Mouse (Mus musculus) layer of hippocampus, adult 11-12 months (tissue): ENCODE data around the gene Dnah1.

Experiments
- DNase-seq: peaks from one replicate; pipeline ENCODE4 v3.0.0; 2022; ENCODE audit warnings: low spot score

The Dnah1 gene

DNA sequence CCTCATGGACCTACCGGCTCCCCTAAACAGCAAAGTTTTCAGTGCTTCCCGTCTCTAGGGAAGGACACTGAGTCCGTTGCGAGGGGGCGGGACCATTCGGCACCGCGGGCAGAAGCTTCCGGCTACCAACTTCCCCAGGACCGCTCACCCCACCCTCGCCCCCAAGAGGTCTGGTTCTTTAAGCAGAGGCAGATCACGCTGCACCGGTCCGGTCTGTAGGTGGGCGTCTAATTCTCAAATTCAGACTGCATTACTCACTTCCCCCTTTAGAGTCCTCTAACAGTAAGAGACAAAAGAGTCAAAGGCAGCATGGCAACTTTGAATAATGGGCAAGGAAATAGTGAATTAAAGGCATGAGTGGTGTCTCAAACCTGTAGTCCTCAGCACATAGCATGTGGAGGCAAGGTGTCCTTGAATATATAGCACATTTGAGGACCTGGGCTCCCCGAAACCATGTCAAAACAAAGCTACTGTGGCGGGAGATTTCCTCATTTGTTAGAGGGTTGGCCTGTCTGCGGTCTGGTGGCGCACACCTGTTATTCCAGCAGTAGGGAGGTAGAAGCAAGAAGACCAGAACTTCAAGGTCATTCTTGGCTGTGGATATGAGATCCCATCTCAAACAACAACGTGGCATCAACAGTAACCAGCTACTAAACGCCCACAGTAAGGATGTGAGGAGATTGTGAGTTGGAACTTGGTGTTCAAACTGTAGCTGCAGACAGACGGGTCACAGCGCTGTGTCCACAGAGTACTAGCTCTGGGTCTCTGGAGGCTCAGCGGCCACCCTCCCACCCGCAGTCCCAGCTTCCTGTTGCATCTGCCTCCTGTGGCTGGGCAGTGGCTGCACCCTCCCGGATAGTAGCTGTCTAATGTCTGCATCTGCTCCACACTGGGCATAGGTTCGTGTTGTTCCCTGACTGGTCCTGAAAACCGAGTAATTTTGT, at the start of gene Dnah1:
Gene Dnah1 (minus strand): TSS at position 48 of the 944 bp plus-strand sequence.
- peak; percentile 34 for DNase-seq

DNA sequence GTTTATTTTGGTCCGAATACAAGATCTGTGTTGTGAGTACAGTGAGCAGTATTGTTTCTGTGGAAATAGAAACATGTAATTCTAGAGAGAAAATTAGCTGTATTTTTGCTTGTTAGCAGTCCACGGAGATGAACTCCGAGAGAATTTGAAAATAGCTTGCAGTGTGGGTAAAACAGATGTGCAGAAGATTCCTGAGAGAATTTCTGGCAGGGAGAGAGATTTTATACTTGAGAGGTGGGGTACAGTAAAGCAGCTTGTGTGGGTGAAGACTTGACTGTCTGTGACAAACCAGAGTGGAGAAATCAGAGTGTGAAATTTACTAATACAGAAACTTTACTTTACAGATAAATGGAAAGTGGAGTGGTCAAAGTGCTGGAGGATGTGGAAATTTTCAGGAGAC, 45.7 kb upstream of the Dnah1 start:
- no peak for DNase-seq

DNA sequence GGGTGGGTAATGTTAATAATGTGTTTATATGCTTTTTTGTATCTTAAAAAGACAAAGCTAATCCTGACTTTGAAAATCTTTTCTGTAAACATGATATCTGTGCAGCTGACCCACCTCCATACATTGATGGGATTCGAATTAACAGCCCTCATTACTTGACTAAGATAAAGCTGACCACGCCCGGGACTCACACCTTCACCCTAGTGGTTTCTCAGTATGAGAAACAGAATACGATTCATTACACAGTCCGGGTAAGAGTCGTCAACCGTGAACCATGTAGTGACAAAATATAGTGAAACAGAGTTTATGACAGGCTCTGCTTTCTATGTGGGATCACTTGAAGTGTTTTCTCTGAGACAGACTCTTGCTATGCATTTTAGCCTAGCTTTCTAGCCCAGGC, 44.3 kb upstream of the Dnah1 start:
- DNase-seq: no peak

DNA sequence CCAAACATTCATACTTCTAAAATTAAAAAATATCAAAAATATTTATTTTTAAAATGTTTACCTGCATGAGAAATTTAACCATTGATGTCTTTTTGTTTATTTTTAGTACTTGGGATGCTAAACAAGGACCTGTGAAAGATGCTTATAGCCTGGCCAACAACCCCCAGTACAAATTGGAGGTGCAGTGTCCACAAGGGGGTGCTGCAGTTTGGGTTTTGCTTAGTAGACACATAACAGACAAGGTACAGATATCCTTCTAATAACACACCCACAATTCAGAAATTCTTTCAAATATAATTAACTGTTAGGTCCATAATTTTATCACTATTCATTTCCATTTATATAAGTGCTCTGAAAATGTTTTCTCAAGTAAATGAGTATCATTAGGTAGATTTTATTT, 41.7 kb upstream of the Dnah1 start:
- peak; percentile 82 for DNase-seq

DNA sequence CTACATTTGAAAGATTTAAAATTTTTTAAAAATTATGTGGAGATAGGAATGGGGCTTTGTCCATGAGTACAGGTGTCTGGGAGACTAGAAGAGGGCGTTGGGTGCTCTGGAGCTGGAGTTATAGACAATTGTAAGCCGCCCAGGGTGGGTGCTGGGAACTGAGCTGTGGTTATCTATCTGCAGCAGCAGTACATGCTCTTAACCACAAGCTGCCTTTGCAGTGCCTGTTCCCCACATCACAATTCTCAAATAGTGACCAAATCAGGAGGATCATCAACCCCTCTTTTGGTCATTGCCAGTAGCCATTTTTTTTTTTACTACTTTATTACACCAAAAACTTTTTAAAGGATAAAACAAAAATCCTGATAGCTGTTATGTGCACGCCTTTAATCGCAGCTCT, 40.9 kb upstream of the Dnah1 start:
- no peak for DNase-seq

DNA sequence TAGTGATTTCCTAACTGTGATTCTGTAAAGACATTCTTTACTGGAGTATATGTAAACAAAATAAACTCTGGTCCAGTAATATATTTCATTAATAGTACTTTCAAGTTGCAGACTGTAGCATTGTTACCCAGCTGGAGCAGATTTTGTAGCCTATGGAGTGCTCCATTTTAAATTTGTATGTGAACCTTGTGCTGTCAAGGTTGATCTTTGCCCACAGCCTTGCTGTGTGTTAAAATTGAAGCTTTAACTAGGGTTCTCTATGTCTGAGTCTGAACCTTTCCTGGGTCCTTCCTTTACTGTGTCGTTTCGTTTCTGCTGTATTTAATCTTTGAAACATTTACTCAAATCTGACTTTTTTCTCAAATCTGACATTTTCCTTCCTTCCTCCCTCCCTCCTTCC, 38.5 kb upstream of the Dnah1 start:
- no peak for DNase-seq

DNA sequence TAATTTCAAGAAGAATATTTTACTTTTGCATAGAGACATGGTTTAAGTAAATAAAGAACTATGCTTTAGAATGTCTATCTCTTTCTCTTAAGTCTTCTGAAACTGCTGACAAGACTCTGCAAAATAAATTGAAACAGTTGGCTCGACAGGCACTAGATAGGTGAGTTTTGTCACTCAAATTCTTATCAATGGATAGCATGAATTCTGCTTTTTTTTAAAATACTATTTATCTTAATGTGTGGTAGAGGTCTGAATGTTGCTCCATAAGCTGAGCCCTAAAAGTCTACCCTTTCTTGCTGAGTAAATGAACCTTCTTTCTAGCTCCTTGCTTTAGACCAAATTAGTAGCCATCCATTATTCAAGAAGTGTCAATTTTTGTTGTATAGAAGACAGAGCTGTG, 21.7 kb upstream of the Dnah1 start:
- DNase-seq: no peak

DNA sequence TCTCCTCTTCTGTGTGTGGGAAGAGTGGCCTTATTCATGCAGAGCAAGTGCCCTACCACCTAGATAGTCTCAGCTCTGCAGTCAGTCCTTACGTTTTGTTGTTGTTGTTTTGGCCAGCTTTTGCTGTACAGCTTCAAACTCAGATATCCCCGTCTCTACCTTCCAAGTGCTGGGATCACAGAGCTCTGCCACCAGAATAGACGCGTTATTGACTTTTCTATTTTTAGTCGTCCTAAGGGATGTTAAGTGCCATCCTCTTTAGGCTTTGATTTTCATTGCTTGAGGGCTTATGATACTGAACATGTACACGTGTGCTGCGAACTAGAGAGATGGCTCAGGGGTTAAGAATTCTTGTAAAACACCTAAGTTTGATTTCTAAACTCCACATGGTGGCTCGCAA, 19.5 kb upstream of the Dnah1 start:
- no peak for DNase-seq

DNA sequence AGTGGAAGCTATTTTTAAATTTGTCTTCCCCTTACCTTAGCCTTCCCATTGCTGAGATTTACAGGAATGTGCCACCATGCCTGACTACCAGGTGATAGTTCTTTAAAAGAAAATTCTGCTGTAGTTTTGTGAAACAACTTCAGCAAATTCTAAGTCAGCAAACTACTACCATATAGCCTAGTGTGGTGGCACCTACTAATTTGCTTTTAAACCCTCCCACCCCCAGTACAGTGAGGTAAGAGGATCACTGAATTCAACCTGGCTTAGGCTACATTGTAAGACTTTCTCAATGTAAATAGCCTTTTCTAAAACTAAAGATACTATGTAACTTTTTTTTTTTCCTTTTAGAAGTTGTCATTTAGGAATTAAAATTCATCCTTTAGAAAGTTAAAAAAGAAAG, 14.3 kb upstream of the Dnah1 start:
- DNase-seq: no peak

DNA sequence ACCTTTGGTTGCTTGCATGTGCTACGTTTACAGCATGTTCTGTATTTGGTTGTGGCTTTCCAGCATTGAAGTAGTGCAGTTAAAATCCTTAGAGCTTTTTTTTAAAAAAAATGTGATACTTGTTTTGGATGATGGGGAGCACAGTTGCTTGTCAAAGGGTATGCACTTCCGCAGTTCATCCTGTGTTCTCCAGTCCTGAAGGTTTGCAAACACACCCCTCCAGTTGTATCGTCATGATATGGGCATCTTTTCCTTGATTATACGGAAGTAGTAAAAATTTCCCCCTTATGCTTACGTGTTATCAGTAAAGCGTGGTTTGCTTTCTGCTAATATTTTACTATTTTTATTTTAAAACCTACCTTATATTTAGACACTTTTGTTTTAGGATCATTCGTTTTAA, 13.7 kb upstream of the Dnah1 start:
- no peak for DNase-seq

DNA sequence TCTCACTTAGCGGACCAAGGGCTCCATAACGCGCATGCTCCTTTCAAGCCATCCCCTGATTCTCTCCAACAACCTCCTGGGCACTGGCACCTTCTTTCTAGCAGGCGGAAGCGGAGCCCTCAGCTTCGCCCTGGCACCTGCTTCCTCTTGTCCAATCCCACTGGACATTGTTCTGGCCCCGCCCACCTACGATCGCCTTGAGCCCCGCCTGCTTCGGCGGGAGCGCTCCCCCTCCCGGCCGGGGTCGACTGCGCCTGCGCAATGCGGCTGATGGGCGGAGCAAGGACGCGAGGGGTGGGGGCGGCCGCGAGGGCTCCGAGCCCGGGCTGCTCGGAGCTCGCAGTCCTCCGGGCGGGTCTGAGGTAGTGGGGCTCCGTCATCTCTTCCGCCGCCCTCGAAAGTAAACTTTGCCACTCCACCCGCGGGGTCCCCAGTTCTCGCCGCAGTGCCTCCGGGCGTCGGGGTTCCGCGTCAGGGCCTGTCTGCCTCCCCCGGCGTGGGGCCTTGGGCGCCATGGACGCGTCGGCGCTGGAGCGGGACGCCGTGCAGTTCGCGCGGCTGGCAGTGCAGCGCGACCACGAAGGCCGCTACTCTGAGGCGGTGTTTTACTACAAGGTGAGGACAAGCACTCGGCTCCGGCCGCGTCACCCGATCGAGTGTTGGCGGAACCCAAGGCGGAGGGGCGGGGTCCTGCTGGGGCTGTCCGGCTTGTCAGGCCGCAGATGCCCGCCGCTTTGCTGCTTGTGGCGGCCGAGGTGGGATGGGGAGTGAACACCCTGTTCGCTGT, 12.9 kb upstream of the Dnah1 start, which contains the start of gene Capn7:
Gene Capn7 (plus strand): TSS at position 270 of the 787 bp plus-strand sequence.
- DNase-seq: peak; percentile 97

DNA sequence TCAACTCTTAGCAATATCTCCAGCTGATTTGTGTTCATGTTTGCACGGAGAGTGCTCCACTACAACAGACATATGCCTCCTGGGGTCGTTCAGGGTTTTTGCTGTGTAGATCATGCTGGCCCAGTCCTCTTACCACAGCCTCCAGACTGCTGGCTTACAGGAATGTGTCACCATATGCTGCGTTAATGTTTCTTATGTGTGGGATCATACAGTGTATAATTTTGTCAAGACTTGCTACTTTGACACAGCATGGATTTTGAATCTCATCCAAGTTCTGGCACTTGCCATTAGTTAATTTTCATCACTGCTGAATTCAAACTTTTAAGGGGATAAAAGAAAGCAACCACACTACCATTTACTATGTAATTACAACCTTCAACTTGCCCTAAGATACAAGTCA, 12.1 kb upstream of the Dnah1 start:
- no peak for DNase-seq

DNA sequence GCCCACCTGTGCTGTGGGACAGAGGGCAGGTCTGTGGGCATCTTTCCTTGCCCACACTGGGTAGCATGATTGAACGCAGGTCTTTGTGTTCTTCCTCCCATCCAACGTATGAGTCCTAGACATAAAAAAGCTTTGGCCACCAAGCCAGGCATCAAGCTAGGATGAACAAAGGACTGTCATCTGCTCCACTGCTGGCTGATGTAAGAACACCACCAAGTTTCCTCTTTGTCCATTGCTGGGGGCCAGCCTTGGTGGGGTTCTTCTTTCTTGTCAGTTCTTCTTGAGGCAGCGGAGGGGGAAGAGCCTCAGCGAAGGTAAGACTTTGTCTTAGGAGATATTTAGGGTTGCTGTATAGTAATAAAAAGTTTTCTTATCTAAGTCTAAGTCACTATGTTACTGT, 7.3 kb upstream of the Dnah1 start:
- DNase-seq: no peak

DNA sequence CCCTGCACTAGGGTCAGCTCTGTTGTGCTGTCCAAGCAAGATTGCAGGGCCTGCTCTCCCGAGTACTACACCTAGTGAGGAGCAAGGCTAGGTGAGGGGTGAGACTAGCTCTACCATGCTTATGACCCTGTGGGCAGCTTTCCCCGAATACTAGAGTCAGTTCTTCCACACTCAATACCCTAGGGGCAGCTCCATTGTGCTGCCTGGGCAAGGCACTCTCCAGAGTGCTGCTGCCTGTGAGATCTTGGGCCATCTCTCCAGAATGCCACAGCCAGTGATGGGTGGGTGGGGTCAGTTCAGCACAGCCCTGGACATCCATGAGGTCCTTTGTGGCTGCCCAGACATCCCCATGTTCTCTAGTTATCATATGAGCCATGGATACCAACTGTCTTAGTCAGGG, 6.0 kb upstream of the Dnah1 start:
- DNase-seq: no peak

DNA sequence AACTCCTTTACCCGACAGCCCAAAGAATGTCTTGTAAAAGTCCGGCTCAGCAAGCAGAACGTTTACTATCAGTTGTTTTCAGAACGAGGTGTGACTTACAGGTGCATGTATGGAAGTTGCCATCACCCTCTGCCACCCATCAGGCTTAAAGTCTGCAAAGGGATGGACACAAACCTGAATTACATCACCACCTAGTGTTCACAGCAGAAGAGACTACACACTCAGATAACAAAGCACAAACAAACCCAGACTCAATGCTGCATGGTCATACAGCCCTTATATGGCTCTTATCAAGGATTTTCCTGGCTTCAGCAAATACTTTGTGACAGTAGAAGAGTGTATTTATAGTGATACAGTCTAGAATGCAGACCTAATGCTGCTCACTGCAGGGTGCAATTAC, 4.0 kb upstream of the Dnah1 start:
- DNase-seq: no peak

DNA sequence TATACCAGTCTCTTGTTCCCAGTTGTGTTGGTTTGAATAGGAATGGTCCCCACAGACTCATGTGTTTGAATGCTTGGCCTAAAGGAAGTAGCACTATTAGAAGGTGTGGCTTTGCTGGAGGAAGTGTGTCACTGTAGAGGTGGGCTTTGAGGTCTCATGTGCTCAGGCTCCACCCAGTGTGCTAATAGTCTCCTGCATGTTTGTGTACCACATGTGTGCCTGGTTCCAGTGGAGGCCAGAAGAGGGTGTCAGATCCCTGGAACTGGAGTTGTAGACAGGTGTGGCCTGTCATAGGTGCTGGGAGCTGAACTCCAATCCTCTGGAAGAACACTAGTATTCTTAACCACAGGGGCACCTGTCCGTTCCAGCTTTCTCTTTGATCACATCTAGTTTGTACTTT, 3.5 kb upstream of the Dnah1 start:
- DNase-seq: no peak

DNA sequence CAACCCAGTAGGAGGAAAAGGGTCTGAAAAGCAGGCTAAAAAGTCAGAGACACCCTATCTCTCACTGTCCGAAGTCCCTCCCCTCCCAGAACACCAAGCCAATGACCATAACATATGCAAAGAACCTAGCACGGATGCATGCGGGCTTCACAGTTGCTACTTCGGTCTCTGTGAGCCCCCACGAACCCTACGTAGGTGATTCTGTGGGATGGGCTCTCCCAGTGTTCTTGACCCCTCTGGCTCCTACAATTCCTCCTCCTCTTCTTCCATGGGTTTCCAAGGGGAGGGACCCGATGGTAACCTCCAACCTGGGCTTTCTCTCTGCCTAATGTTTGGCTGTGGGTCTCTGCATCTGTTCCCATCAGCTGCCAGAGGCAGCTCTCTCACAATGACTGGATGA, 3.1 kb upstream of the Dnah1 start:
- DNase-seq: no peak

DNA sequence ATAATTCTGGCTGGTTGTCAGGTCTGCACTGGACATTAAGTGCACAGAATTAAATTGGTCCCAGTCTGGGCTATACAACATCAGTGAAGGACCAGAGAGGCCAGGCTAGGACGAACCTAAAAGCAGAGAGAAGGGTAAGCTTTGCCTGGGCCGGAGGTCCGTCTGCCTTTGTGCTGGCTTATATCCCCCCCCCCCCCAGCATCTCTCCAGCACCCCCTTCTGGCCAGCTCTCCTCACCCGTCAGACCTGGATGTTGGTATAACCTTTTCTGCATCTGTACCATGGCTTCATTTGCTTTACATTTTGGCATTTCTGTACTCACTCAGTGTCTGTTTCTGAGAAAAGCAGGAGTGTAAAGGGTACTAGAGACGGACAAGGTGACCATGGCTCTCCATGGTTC, 1.9 kb upstream of the Dnah1 start:
- DNase-seq: no peak

DNA sequence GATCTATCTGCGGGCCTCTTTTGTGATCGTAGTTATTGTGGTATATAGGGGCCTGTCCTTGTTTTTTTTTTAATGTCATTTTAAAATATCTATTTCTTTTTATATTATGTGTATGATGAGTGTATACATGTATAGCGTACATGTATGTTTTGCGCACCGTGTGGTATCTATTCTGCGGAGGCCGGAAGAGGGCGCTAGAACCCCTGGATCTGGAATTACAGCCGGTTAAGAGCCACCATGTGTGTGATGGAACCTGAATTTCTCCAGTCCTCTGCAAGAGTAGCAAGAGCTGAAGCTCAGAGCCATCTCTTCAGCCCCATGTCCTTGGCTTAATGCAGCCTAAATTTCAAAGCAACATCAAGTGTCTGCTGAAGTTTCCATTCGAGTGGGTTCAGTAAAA, 1.2 kb upstream of the Dnah1 start:
- no peak for DNase-seq

DNA sequence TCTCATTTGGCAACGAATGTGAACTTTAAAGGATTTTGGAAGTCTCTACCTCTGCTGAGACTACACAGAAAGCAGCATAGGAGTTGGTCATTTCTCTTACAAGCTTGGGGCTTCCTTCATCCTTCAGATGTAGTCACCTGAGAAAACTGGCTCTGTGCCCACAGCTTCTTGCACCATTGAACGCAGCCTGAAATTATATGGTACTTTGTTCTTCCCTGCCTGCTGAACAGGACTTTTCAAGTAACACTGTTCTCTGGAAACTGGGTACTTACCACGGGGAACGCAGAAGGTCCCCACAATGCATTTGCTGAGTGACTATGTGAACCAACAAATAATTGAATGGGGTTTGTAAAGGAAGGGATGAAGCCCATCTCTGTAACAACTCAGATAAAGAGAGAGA, 507 bp downstream of the Dnah1 start:
- DNase-seq: no peak

DNA sequence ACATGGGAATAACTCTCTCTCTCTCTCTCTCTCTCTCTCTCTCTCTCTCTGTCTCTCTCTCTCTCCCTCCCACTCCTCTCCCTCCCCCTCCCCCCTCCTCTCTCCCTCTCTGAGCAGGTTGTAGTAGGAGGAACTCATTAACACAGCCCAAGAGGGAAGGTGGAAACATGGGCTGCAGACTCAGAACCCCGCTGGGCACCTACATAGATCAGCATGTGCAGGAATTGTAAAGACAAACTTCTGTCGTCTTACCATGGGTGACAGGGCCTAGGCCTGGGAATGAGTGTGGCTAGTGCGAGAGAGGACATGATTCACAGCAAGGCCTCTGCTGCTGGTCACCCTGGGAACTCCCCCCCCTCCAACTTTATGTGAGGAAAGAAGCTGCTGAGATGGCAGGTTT, 1.5 kb downstream of the Dnah1 start:
- DNase-seq: no peak

DNA sequence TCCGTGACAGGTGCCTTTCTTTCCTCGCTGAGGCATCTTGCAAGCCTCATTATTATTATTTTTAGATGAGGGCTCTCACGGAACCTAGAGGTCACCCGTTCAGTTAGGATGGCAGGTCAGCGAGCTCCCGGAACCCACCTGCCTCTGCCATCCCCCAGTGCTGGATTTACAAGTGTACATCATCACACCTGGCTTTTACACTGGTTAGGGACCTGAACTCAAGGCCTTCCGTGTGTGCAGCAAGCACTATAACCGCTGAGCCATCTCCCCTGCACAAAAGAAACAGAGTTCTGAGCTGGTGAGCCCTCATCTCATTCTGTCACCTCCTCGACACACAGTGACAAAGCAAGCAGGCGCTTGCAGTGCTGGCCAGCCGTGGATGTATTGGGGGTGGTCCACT, 2.5 kb downstream of the Dnah1 start:
- no peak for DNase-seq

DNA sequence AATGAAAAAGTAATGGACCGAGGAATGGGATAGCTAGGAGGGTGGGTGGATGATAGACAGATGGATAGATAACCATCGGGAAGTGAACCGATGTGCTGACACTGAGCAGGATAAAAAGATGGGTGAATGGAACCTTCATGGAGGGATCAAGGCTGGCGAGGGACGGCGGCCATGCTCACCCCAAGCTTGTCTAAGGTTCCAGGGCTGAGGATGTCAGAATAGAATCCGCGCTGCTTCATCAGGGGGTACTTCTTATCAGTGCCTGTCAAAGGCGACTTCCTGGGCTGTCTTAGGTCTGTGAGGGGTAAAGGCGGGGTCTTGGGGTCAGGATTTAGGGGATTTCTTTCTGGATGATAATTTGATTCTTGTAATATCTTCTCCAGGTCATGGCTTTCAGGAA, 4.2 kb downstream of the Dnah1 start:
- no peak for DNase-seq
